Mouse (Mus musculus) mature B cell (primary cell): ENCODE data around the gene Slc35f6.

Experiments used
- in situ Hi-C: fragments of 300-500 bp; cut with MboI; formaldehyde crosslinking; loops from 2 replicates; pipeline ENCODE4 v1.14.3; 2019

The Slc35f6 gene

GRCm38 (mm10) chr5:30647815-30648560 lies at the start of gene Slc35f6:
Gene Slc35f6 (plus strand): TSS chr5:30647933.
- in situ Hi-C loops, result no loop called here

GRCm38 (mm10) chr5:30601397-30601796 lies 46.3 kb upstream of the Slc35f6 start:
- in situ Hi-C loops, result no loop called here

GRCm38 (mm10) chr5:30603255-30603654 lies 44.5 kb upstream of the Slc35f6 start:
- in situ Hi-C loops, result no loop called here

- in situ Hi-C loops, result no loop called here
Observed at GRCm38 (mm10) chr5:30603926-30604325, 43.8 kb upstream of the Slc35f6 start.

- in situ Hi-C loops, result no loop called here
Observed at GRCm38 (mm10) chr5:30604769-30605188, 43.0 kb upstream of the Slc35f6 start.

GRCm38 (mm10) chr5:30605649-30606048 lies 42.1 kb upstream of the Slc35f6 start:
- in situ Hi-C loops, result no loop called here

GRCm38 (mm10) chr5:30606424-30607073 lies 41.2 kb upstream of the Slc35f6 start:
- in situ Hi-C loops, result no loop called here

GRCm38 (mm10) chr5:30609094-30609493 lies 38.6 kb upstream of the Slc35f6 start:
- in situ Hi-C loops, result no loop called here

GRCm38 (mm10) chr5:30609918-30610645 lies 37.7 kb upstream of the Slc35f6 start:
- in situ Hi-C loops, result no loop called here

GRCm38 (mm10) chr5:30611091-30611490 lies 36.6 kb upstream of the Slc35f6 start:
- in situ Hi-C loops, result no loop called here

- in situ Hi-C loops, result no loop called here
Observed at GRCm38 (mm10) chr5:30611689-30612088, 36.0 kb upstream of the Slc35f6 start.

- in situ Hi-C loops, result no loop called here
Observed at GRCm38 (mm10) chr5:30612575-30612974, 35.2 kb upstream of the Slc35f6 start.

GRCm38 (mm10) chr5:30613242-30613641 lies 34.5 kb upstream of the Slc35f6 start:
- in situ Hi-C loops, result no loop called here

- in situ Hi-C loops, result no loop called here
Observed at GRCm38 (mm10) chr5:30614221-30614620, 33.5 kb upstream of the Slc35f6 start.

- in situ Hi-C loops, result no loop called here
Observed at GRCm38 (mm10) chr5:30615416-30615815, 32.3 kb upstream of the Slc35f6 start.

GRCm38 (mm10) chr5:30615819-30616218 lies 31.9 kb upstream of the Slc35f6 start:
- in situ Hi-C loops, result no loop called here

- in situ Hi-C loops, result no loop called here
Observed at GRCm38 (mm10) chr5:30616644-30617043, 31.1 kb upstream of the Slc35f6 start.

GRCm38 (mm10) chr5:30617357-30617756 lies 30.4 kb upstream of the Slc35f6 start:
- in situ Hi-C loops, result no loop called here

GRCm38 (mm10) chr5:30617851-30618250 lies 29.9 kb upstream of the Slc35f6 start:
- in situ Hi-C loops, result no loop called here

GRCm38 (mm10) chr5:30618376-30619003 lies 29.2 kb upstream of the Slc35f6 start:
- in situ Hi-C loops, result no loop called here

- in situ Hi-C loops, result no loop called here
Observed at GRCm38 (mm10) chr5:30619211-30619610, 28.5 kb upstream of the Slc35f6 start.

GRCm38 (mm10) chr5:30620567-30620966 lies 27.2 kb upstream of the Slc35f6 start:
- in situ Hi-C loops, result no loop called here
